Mouse (Mus musculus) lung, postnatal 0 days (tissue): ENCODE results near the gene Mxra7. TPM values are rescaled to one million over a fixed set of nuclear protein-coding genes. Genes with fewer than 3 reads are reported as not detected.

Experiments
- ATAC-seq: fragments of 200-750 bp; cut with Nextera tagmentation; 2 replicates; pipeline ENCODE4 v1.8.0; 2017; ENCODE audit warnings: moderate library complexity
- DNase-seq: peaks from one replicate; pipeline ENCODE4 v3.0.0-alpha.2; 2016; ENCODE audit warnings: low spot score
- H3K27ac ChIP-seq: fragments of 300-500 bp; sonication (generic); 2 replicates; pipeline ENCODE4 v1.5.1; 2014; ENCODE audit warnings: antibody characterized with exemption, mild to moderate bottlenecking, low read length, mixed read lengths
- H3K27me3 ChIP-seq: fragments of 300-500 bp; sonication (generic); replicated peaks from 2 replicates; pipeline ENCODE4 v1.6.1; 2014; ENCODE audit warnings: low read length, mixed read lengths; ENCODE audit not compliant: insufficient read depth
- H3K36me3 ChIP-seq: fragments of 300-500 bp; sonication (generic); 2 replicates; pipeline ENCODE4 v1.6.1; 2014; ENCODE audit warnings: low read length, mixed read lengths; ENCODE audit not compliant: insufficient read depth
- H3K4me1 ChIP-seq: fragments of 300-500 bp; sonication (generic); 2 replicates; pipeline ENCODE4 v1.6.1; 2014; ENCODE audit warnings: antibody characterized with exemption, low read depth, low read length, mixed read lengths; ENCODE audit not compliant: insufficient read depth
- H3K4me2 ChIP-seq: fragments of 300-500 bp; sonication (generic); replicated peaks from 2 replicates; pipeline ENCODE4 v1.6.1; 2014; ENCODE audit warnings: low read depth, mild to moderate bottlenecking, low read length, moderate library complexity, mixed read lengths
- H3K4me3 ChIP-seq: fragments of 300-500 bp; sonication (generic); 2 replicates; pipeline ENCODE4 v1.5.1; 2014; ENCODE audit warnings: low read depth, low read length
- H3K9ac ChIP-seq: fragments of 300-500 bp; sonication (generic); replicated peaks from 2 replicates; pipeline ENCODE4 v1.6.1; 2014; ENCODE audit warnings: low read depth, mild to moderate bottlenecking
- H3K9me3 ChIP-seq: fragments of 300-500 bp; sonication (generic); 2 replicates; pipeline ENCODE4 v1.6.1; 2016; ENCODE audit warnings: low read length, mixed read lengths
- CTCF ChIP-seq: IDR thresholded peaks from 2 replicates; pipeline ENCODE4 v1.5.1; 2016; ENCODE audit warnings: antibody characterized with exemption, mild to moderate bottlenecking
- EP300 ChIP-seq: IDR thresholded peaks from 2 replicates; pipeline ENCODE4 v1.6.1; 2016; ENCODE audit warnings: antibody characterized with exemption, mild to moderate bottlenecking, control low read depth
- WGBS: fragments of 180-500 bp; shearing (Covaris S2); extraction: QIAGEN DNeasy Blood & Tissue Kit; methylation state at CpG from one replicate; pipeline ENCODE4 v1.1.7; 2014; 5-methylcytosine and 5-hydroxymethylcytosine counted together
- polyA plus RNA-seq: library from polyadenylated mRNA; unstranded; fragments of >200 nt; fragmentation: Nextera tagmentation; extraction: Ambion mirVana; gene quantifications from 2 replicates; pipeline ENCODE4 v1.2.1, GENCODE M21; 2015

Gene Mxra7
- polyA plus RNA-seq, 1 experiment from 2014 or later, result 34.6 TPM

- TF ChIP-seq CTCF, result no peak
- no peak for TF ChIP-seq EP300
- Histone ChIP-seq H3K36me3 (no peaks in the 10 kb centered on the region), H3K4me2 (no peak overlapping the region), H3K9ac (no peak overlapping the region), H3K9me3 (no peaks in the 10 kb centered on the region), H3K27me3 (no peaks in the 10 kb centered on the region), H3K4me1 (peaks cover 19% of the 10 kb centered on the region), H3K27ac (no peak overlapping the region), H3K4me3 (no peak overlapping the region)
- 81% methylated on average over 8 of the region's 8 CpGs for whole genome bisulfite sequencing
- DNase-seq, result no peak
- no peak for ATAC-seq
Measured at GRCm38 (mm10) chr11:116809520-116809919, 18.3 kb downstream of the Mxra7 start.

- Histone ChIP-seq H3K4me2 (no peak overlapping the region), H3K27ac (no peak overlapping the region), H3K36me3 (no peaks in the 10 kb centered on the region), H3K27me3 (no peaks in the 10 kb centered on the region), H3K4me3 (no peak overlapping the region), H3K9me3 (no peaks in the 10 kb centered on the region), H3K4me1 (peaks cover 19% of the 10 kb centered on the region), H3K9ac (no peak overlapping the region)
- no peak for ATAC-seq
- WGBS, result 77% methylated on average over 11 of the region's 11 CpGs
- no peak for DNase-seq
- TF ChIP-seq CTCF (no peak), EP300 (no peak)
Measured at GRCm38 (mm10) chr11:116808811-116809395, 18.9 kb downstream of the Mxra7 start.

- Histone ChIP-seq H3K9me3 (no peaks in the 10 kb centered on the region), H3K27ac (peak overlapping the region; percentile 65), H3K36me3 (no peaks in the 10 kb centered on the region), H3K9ac (no peak overlapping the region), H3K4me3 (no peak overlapping the region), H3K4me2 (no peak overlapping the region), H3K27me3 (no peaks in the 10 kb centered on the region), H3K4me1 (peaks cover 12% of the 10 kb centered on the region; the same call in 1 of the 2 replicates)
- DNase-seq (peak; percentile 94), ATAC-seq (peak; percentile 70)
- 16% methylated on average over 7 of the region's 7 CpGs for WGBS
- peak; percentile 95 for TF ChIP-seq CTCF
- TF ChIP-seq EP300, result no peak; the same call in 1 of the 2 replicates
Measured at GRCm38 (mm10) chr11:116807938-116808606, 19.8 kb downstream of the Mxra7 start.

- H3K9me3 ChIP-seq, result no peaks in the 10 kb centered on the region
- peaks cover 6% of the 10 kb centered on the region; the same call in 1 of the 2 replicates for H3K4me1 ChIP-seq
- no peaks in the 10 kb centered on the region for H3K36me3 ChIP-seq
- peak overlapping the region; percentile 65 for H3K27ac ChIP-seq
- no peak overlapping the region for H3K9ac ChIP-seq
- no peak overlapping the region for H3K4me3 ChIP-seq
- ATAC-seq (no peak), DNase-seq (no peak)
- no peak for TF ChIP-seq CTCF
- no peak for TF ChIP-seq EP300
- 49% methylated on average over 3 of the region's 3 CpGs for WGBS
- H3K4me2 ChIP-seq, result no peak overlapping the region
- no peaks in the 10 kb centered on the region for H3K27me3 ChIP-seq
Measured at GRCm38 (mm10) chr11:116807526-116807925, 20.3 kb downstream of the Mxra7 start.

- DNase-seq (peak; percentile 48), ATAC-seq (peak; percentile 15; the same call in 1 of the 2 replicates)
- no peak overlapping the region for H3K4me3 ChIP-seq
- 0 out of 2 replicates have a peak, but pooled peaks cover 3% of the 10 kb centered on the region for H3K4me1 ChIP-seq
- no peaks in the 10 kb centered on the region for H3K36me3 ChIP-seq
- no peak overlapping the region for H3K4me2 ChIP-seq
- no peaks in the 10 kb centered on the region for H3K27me3 ChIP-seq
- H3K9ac ChIP-seq, result no peak overlapping the region
- WGBS, result 38% methylated on average over 7 of the region's 7 CpGs
- no peak for TF ChIP-seq EP300
- no peak for TF ChIP-seq CTCF
- no peak overlapping the region for H3K27ac ChIP-seq
- H3K9me3 ChIP-seq, result no peaks in the 10 kb centered on the region
Measured at GRCm38 (mm10) chr11:116807116-116807515, 20.7 kb downstream of the Mxra7 start.

- Histone ChIP-seq H3K4me3 (no peak overlapping the region), H3K9ac (no peak overlapping the region), H3K9me3 (no peaks in the 10 kb centered on the region), H3K27me3 (no peaks in the 10 kb centered on the region), H3K4me1 (0 out of 2 replicates have a peak, but pooled peaks cover 3% of the 10 kb centered on the region), H3K4me2 (no peak overlapping the region), H3K36me3 (no peaks in the 10 kb centered on the region), H3K27ac (no peak overlapping the region)
- DNase-seq (no peak), ATAC-seq (no peak)
- TF ChIP-seq EP300 (no peak), CTCF (no peak)
- WGBS, result 66% methylated on average over 15 of the region's 15 CpGs
Measured at GRCm38 (mm10) chr11:116806136-116807071, 21.4 kb downstream of the Mxra7 start.
